Mouse (Mus musculus) urinary bladder, postnatal 0 days (tissue): ENCODE data around the gene Defa35. TPM values are rescaled to one million over a fixed set of nuclear protein-coding genes. Genes with fewer than 3 reads are reported as not detected.

Experiments
- polyA plus RNA-seq: library from polyadenylated mRNA; unstranded; fragments of >200 nt; fragmentation: Nextera tagmentation; extraction: Ambion mirVana; gene quantifications from 2 replicates; pipeline ENCODE4 v1.2.1, GENCODE M21; 2015

Gene Defa35
- not detected in 2 replicates for polyA plus RNA-seq

GRCm38 (mm10) chr8:21064738-21065137, at the start of gene Defa35:
Gene Defa35, plus strand, starts transcription at chr8:21065038.

GRCm38 (mm10) chr8:21025245-21025644, 39.6 kb upstream of the Defa35 start, which contains the start of gene Defa21:
Gene Defa21, plus strand, starts transcription at chr8:21025545.

GRCm38 (mm10) chr8:21054747-21055146, 10.1 kb upstream of the Defa35 start, which contains the start of gene Defa23:
Gene Defa23, plus strand, starts transcription at chr8:21055047.

GRCm38 (mm10) chr8:21084142-21084541, 19.3 kb downstream of the Defa35 start, which contains the start of gene Defa25:
Gene Defa25, plus strand, starts transcription at chr8:21084442.

GRCm38 (mm10) chr8:21095950-21096349, 31.1 kb downstream of the Defa35 start, which contains the start of gene Gm14851:
Gene Gm14851, minus strand, starts transcription at chr8:21096050.

Other genes starting within 250 kb of the Defa35 start
- gene Defb33, start 172.4 kb upstream of the Defa35 start, polyA plus RNA-seq = not detected in 2 replicates
- gene Gm15056, start 162.4 kb upstream of the Defa35 start, polyA plus RNA-seq = not detected in 2 replicates
- gene Gm6040, start 143.0 kb upstream of the Defa35 start, polyA plus RNA-seq = not detected in 2 replicates
- not detected in 2 replicates for gene AY761185, start 120.3 kb upstream of the Defa35 start, polyA plus RNA-seq
- not detected in 2 replicates for gene Defa21, start 39.5 kb upstream of the Defa35 start, polyA plus RNA-seq
- not detected in 2 replicates for gene Defa23, start 10.0 kb upstream of the Defa35 start, polyA plus RNA-seq
- gene Defa25, start 19.4 kb downstream of the Defa35 start, polyA plus RNA-seq = not detected in 2 replicates
- not detected in 2 replicates for gene Gm14851, start 31.0 kb downstream of the Defa35 start, polyA plus RNA-seq
- not detected in 2 replicates for gene Defa30, start 69.6 kb downstream of the Defa35 start, polyA plus RNA-seq
- gene Defa22, start 97.2 kb downstream of the Defa35 start, polyA plus RNA-seq = not detected in 2 replicates
- gene Defa31, start 126.6 kb downstream of the Defa35 start, polyA plus RNA-seq = not detected in 2 replicates
- not detected in 2 replicates for gene Gm15293, start 136.5 kb downstream of the Defa35 start, polyA plus RNA-seq
- not detected in 2 replicates for gene Gm15292, start 184.7 kb downstream of the Defa35 start, polyA plus RNA-seq